Mouse (Mus musculus) brain, embryonic 14.5 days (tissue): ENCODE measurements around the gene Slc4a5. TPM values are rescaled to one million over a fixed set of nuclear protein-coding genes. Genes with fewer than 3 reads are reported as not detected.

ENCODE experiments used
- DNase-seq: peaks from one replicate; pipeline ENCODE4 v3.0.0-alpha.2; 2011; ENCODE audit warnings: low read depth
- CTCF ChIP-seq: fragments of 200-500 bp; IDR thresholded peaks from 2 replicates; pipeline ENCODE4 v1.5.1; 2012; ENCODE audit warnings: inconsistent platforms, mild to moderate bottlenecking, moderate library complexity, borderline replicate concordance; ENCODE audit not compliant: insufficient read depth, insufficient read length; ENCODE audit errors: extremely low read depth
- POLR2A ChIP-seq: fragments of 200-500 bp; IDR thresholded peaks from 2 replicates; pipeline ENCODE4 v1.6.1; 2012; ENCODE audit warnings: mild to moderate bottlenecking, inconsistent platforms, borderline replicate concordance; ENCODE audit not compliant: poor library complexity, insufficient read depth, insufficient read length, severe bottlenecking; ENCODE audit errors: extremely low read depth
- polyA plus RNA-seq: library from polyadenylated mRNA; depleted of rRNA; stranded (reverse); fragments of >200 nt; gene quantifications from 2 replicates; pipeline ENCODE4 v1.2.3, GENCODE M21; 2012

The Slc4a5 gene
- polyA plus RNA-seq, 1 experiment: 7.0 TPM

DNA sequence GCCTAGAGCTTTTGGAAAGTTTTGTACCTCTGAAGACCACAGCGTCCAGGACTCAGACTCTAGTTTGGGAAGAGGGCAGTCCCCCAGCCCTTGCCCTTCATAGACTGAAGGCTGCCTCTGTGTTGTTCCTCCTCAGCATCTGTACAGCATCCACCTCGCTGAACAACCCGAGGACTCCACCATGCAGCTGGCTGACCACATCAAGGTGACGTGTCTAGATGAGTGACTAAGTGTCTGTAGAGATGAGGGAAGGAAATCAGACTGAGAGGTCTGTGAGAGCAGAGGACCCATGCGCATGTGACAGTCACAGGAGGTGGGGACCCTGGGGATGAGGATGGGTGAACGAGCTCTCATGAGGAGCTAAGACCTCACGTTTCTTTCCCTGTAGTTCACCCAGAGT lies 26.1 kb upstream of the Slc4a5 start:
- no peak for DNase-seq
- TF ChIP-seq CTCF: no peak
- TF ChIP-seq POLR2A: no peak

GRCm38 (mm10) chr6:83197345-83198004 lies 22.2 kb upstream of the Slc4a5 start:
- peak; percentile 71 for DNase-seq
- peak; percentile 56 for TF ChIP-seq CTCF
- TF ChIP-seq POLR2A: no peak

GRCm38 (mm10) chr6:83203320-83203719 lies 16.3 kb upstream of the Slc4a5 start:
- no peak for TF ChIP-seq CTCF
- no peak for TF ChIP-seq POLR2A

GRCm38 (mm10) chr6:83205851-83206250 lies 13.8 kb upstream of the Slc4a5 start:
- TF ChIP-seq POLR2A (no peak), CTCF (no peak)

More at GRCm38 (mm10) chr6:83203320-83203719, 16.3 kb upstream of the Slc4a5 start:
- no peak for DNase-seq

GRCm38 (mm10) chr6:83206321-83206720 lies 13.3 kb upstream of the Slc4a5 start:
- TF ChIP-seq CTCF: no peak
- TF ChIP-seq POLR2A: no peak
- DNase-seq: no peak

More at GRCm38 (mm10) chr6:83205851-83206250, 13.8 kb upstream of the Slc4a5 start:
- DNase-seq: no peak

GRCm38 (mm10) chr6:83207361-83208049 lies 12.1 kb upstream of the Slc4a5 start:
- no peak for DNase-seq
- no peak for TF ChIP-seq POLR2A
- no peak for TF ChIP-seq CTCF

DNA sequence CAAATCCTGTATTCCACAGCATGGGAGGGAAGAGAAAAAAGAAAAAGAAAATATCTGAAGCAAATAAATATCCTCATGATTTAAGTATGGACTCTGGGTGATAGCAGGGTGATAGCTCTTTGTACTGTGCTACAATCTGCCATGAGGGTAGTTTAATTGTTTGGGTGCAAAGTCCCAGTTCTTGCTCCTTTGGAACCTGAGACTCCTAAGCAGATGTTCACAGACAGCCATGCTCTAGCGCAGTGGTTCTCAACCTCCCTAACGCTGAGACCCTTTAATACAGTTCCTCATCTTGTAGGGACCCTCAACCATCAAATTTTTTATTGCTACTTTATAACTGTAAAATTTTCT lies 11.6 kb upstream of the Slc4a5 start:
- DNase-seq: no peak
- TF ChIP-seq POLR2A: no peak
- no peak for TF ChIP-seq CTCF

GRCm38 (mm10) chr6:83210495-83210894 lies 9.1 kb upstream of the Slc4a5 start:
- no peak for TF ChIP-seq CTCF
- TF ChIP-seq POLR2A: no peak
- DNase-seq: peak; percentile 79

DNA sequence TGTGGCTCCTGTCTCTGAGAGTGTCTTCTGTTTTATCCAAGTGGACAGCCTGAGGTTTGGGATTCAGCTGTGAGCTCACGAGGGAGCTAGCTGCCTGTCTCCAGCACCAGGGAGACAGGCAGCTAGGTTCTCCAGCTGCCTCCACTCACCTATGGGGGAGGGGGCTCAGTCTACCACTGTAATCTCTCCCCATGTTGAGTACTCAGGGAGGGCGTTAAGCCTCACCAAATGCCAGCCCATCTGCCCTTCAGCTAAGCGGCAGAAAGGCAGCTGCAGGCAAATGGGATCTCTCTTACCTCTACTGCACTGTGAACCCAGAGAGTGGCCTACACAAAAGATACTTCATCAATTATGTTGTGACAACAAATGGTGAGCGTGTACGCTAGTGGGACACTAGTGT lies 8.1 kb upstream of the Slc4a5 start:
- DNase-seq: peak; percentile 73
- TF ChIP-seq POLR2A (no peak), CTCF (no peak)

DNA sequence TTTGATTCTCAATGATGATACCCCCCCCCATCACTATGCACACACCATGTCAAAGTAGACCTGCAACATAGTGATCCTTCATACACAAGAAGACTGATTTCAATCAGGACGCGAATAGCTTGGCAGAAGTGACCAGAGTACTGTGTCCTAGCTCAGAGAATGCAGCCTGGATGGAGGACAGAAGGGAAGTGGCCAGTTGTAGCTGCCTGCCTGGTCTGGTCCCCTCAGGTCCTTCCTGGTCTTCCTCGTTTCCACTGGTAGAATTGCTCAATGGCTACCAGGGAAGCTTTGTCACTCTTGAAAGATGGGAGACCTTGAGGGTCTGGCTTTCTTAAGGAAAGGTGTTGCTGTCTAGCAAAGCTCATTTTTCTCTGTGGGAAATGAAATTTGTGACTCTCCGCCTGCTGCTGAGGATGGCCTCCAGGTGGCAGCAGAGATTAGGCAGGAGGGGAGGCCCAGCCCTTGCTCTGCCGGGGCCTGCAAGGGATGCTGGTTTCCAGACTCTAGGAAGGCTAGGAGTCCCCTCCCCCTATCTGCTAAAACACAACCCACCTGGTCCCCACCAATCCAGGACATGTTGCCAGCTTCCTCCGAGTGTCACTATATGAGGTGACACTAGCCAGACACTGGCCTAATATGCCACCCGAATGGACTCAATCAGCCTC lies 4.5 kb upstream of the Slc4a5 start:
- TF ChIP-seq CTCF: peak; percentile 97
- TF ChIP-seq POLR2A: no peak
- peak; percentile 87 for DNase-seq

- DNase-seq: no peak
- TF ChIP-seq POLR2A (no peak), CTCF (no peak)
These were observed 11.9 kb downstream of the Slc4a5 start for GRCm38 (mm10) chr6:83231486-83231885.

DNA sequence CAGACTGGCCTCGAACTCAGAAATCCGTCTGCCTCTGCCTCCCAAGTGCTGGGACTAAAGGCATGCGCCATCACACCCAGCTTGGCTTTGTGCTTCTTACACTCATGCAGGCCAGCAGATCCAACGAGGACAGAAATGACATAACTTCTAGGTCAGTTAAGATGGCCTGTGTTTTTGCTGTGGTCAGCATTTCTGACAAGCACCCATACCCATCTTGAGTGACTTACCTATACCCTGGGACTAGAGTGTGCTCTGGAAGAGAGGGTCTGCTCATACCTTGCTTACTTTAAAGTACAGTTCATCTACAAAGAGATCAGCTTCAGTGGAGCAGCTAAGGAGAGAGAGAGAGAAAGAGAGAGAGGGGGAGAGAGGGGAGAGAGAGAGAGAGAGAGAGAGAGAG lies 13.7 kb downstream of the Slc4a5 start:
- TF ChIP-seq CTCF (no peak), POLR2A (no peak)

GRCm38 (mm10) chr6:83234280-83234741 lies 14.7 kb downstream of the Slc4a5 start:
- no peak for TF ChIP-seq POLR2A
- no peak for TF ChIP-seq CTCF
- peak; percentile 24 for DNase-seq

More for the DNA sequence above, 13.7 kb downstream of the Slc4a5 start:
- DNase-seq: no peak
